Mouse (Mus musculus) forelimb bud, embryonic 11.5 days (tissue): ENCODE data around the gene Abcc4.
"Not testable (repeated sequence)": the region's sequence is repeated elsewhere in the genome, so short reads cannot be mapped to it uniquely, and the experiment has no call there.

Experiments
- DNase-seq: peaks from one replicate; pipeline ENCODE4 v3.0.0-alpha.2; 2012; ENCODE audit warnings: low read depth, low spot score

The Abcc4 gene

GRCm38 (mm10) chr14:118579013-118579728 lies 126.8 kb downstream of the Abcc4 start:
- DNase-seq: no peak

GRCm38 (mm10) chr14:118577895-118578294 lies 128.1 kb downstream of the Abcc4 start:
- DNase-seq: no peak

- no peak for DNase-seq
Measured at GRCm38 (mm10) chr14:118572688-118573245, 133.3 kb downstream of the Abcc4 start.

- DNase-seq: no peak
Measured at GRCm38 (mm10) chr14:118569586-118569985, 136.4 kb downstream of the Abcc4 start.

- DNase-seq: no peak
Measured at GRCm38 (mm10) chr14:118568116-118568673, 137.8 kb downstream of the Abcc4 start.

GRCm38 (mm10) chr14:118566809-118567208 lies 139.2 kb downstream of the Abcc4 start:
- no peak for DNase-seq

- DNase-seq: no peak
Measured at GRCm38 (mm10) chr14:118566214-118566688, 139.8 kb downstream of the Abcc4 start.

- no peak for DNase-seq
Measured at GRCm38 (mm10) chr14:118565696-118566095, 140.3 kb downstream of the Abcc4 start.

GRCm38 (mm10) chr14:118563570-118563969 lies 142.4 kb downstream of the Abcc4 start:
- no peak for DNase-seq

- no peak for DNase-seq
Measured at GRCm38 (mm10) chr14:118552901-118553475, 153.0 kb downstream of the Abcc4 start.

GRCm38 (mm10) chr14:118552390-118552789 lies 153.6 kb downstream of the Abcc4 start:
- no peak for DNase-seq

- no peak for DNase-seq
Measured at GRCm38 (mm10) chr14:118551725-118552285, 154.2 kb downstream of the Abcc4 start.

- DNase-seq: no peak
Measured at GRCm38 (mm10) chr14:118551061-118551724, 154.8 kb downstream of the Abcc4 start.

GRCm38 (mm10) chr14:118544493-118544892 lies 161.5 kb downstream of the Abcc4 start:
- no peak for DNase-seq

- no peak for DNase-seq
Measured at GRCm38 (mm10) chr14:118542947-118543346, 163.1 kb downstream of the Abcc4 start.

GRCm38 (mm10) chr14:118531539-118531938 lies 174.5 kb downstream of the Abcc4 start:
- no peak for DNase-seq

GRCm38 (mm10) chr14:118514280-118515031 lies 191.6 kb downstream of the Abcc4 start:
- no peak for DNase-seq

- DNase-seq: not testable (repeated sequence)
Measured at GRCm38 (mm10) chr14:118511715-118512114, 194.3 kb downstream of the Abcc4 start.

GRCm38 (mm10) chr14:118510793-118511192 lies 195.2 kb downstream of the Abcc4 start:
- no peak for DNase-seq

- DNase-seq: peak; percentile 67
Measured at GRCm38 (mm10) chr14:118510216-118510615, 195.8 kb downstream of the Abcc4 start.

- no peak for DNase-seq
Measured at GRCm38 (mm10) chr14:118507829-118508228, 198.2 kb downstream of the Abcc4 start.
